Mouse (Mus musculus): Measurements from ENCODE around the gene Def8.

Def8 gene

DNA sequence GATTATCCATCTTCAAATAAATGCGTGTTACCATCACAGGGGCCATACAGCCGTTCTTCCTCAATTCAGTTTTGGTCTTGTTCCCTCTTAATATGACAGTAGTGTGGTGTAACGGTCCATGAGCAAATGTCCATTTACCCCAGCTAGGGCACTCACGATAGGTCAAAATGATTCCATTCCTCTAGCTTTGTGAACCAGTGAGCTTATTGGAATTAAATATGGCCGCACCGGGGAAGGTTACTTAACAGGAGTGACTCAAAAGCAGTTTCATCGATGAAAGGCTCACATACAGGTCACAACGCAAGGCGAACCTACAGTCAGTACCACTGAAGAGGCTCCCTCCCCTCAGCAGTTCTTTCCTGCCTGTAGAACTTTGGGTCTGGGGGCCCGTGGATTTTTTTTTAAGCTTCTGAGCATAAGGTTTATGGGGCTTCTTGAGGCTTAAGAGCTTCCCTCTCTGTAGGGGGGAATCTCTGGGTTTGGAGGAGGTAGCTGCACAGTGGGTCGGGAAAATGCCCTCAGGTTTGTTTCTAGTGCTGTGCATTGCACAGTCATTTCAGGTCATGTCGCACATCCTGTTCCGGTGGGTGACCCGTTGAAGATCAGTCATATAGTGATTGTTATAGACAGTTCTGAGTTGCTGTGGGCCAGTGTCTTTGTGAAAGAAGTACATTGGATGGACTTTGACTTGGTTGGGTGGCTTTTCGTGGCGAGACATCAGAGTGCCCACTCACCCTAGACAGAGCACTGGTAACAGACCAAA, 55.3 kb downstream of the Def8 start:
- DNase-seq (ENCODE audit: low spot score in 2 of 2), result no peak

DNA sequence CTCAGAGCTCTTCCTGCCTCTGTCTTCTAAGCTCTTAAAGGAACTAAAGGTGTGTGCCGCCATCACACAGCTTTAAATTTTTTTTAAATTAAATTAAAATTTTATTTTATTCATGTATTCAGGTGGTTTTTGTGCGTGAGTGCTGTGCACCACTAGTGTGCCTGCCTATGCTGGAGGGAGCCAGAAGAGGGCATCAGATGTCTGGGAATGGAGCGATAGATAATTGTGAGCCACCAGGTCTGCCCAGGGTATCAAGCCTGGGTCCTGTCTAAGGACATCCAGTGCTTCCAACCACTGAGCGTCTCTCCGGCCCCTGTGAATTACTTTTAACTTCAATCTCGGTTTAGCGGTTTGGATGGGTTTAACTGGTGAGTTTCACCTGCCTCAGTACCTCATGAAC, 59.3 kb downstream of the Def8 start:
- no peak for DNase-seq (ENCODE audit: low spot score in 2 of 2)

DNA sequence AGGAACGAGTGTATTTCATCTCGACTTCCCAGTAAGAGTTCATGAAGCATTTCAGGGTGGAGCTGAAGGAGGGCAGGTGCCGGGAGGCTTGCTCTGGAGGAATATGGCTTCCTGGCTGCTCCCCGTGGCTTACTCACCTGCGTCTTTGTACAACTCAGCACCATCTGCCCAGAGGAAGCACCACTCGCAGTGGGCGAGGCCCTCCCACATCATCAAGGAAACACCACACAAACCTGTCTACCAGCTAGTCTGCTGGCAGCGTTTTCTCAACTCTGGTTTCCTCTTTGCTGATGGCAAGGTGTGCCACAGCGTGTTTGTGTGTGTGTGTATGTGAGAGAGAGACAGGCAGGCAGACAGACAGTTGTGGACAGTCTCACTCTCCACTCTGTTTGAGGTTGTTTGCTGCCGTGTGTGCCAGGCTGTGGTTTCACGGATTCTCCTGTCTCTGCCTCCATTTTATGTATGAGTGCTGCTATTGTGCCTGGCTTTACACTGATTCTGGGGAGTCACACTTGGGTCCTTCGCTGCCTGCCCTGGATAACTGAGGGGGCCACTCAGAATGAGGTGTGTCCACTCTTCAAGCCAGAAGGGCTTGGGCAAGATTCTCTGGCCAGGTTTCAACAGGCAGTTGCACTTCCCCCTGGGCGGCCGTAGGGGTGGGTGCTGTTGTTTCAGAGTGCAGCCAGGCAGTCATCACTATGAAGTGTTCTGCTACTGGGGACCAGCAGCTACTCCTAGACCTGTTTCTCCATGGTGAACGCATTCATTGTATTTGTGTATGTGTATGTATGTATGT, 68.2 kb downstream of the Def8 start:
- DNase-seq (ENCODE audit: low spot score in 2 of 2), result no peak

DNA sequence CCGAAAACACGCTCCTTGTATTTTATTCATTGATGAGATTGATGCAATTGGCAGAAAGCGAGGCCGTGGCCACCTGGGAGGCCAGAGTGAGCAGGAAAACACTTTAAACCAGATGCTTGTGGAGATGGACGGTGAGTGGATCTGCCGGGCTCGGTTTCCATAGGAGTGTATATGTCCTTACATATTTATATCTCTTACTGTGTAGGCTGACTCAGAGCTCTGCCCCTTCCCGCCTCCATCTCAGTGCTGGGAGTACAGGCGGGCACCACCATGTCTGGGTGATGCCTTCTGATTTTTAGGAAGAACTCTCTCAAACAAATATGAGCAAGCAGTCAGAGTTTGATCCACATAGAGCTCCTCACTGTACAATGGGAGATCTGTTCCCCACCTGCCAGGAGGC, 69.6 kb downstream of the Def8 start:
- no peak for DNase-seq (ENCODE audit: low spot score in 2 of 2)

DNA sequence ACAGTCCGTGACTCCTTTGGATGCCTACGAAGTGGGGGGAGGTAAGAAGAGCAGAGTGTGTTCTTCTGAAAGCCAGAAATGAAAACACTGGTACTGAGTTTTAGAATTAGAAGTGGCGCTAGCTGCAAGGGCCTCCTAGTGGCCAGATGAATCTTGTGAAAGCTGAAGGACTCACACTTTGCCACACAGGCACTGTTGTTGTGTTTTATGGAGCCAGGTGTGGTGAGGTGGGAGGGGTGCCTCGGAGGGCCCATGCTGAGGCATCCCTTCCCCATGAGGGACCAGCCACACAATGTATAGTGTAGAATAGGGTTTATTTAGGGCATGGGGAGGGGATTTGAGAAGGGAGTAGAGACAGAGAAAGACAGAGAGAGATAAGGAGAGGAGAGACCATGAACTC, 74.4 kb downstream of the Def8 start:
- no peak for DNase-seq (ENCODE audit: low spot score in 2 of 2)

DNA sequence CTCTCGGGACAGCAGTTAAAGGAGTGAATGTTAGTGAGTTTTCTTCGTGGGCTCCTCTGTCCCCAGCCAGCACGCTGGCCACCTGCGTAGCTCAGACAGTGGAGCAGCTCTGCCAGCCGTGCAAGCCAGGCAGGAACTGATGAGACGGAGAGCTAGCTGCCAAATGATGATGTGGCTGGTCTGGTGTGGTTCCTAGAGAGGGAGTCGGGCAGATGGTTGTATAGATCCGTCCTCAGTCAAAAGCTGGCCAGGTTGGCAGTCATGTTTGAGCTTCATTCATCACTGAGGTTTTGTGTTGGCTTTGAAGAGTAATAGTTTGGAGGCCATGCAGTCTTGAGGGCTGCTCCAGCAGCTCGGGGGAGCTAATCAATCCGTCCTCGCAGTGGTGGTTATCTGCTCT, 75.6 kb downstream of the Def8 start:
- peak in 1 of 2 experiments; percentile 8 for DNase-seq (ENCODE audit: low spot score in 2 of 2)

DNA sequence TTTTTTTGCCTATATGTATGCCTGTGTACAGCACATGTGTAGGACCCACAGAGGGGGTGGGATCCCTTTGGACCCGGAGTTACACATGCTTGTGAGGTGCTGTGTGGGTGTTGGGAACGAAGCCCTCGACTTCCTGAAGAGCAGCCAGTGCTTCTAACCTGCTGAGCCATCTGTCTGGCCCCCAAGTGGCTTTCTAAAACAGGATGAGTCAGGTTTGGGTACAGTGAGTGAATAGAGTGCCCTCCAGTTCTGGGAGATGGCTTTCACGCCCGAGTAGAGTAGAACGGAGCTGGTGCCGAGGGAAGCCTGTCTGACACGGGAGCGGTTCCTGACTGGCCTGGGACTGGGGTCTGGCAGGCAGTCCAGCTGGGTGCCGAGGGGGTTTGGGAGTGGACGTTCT, 76.2 kb downstream of the Def8 start:
- DNase-seq (ENCODE audit: low spot score in 2 of 2), result no peak

DNA sequence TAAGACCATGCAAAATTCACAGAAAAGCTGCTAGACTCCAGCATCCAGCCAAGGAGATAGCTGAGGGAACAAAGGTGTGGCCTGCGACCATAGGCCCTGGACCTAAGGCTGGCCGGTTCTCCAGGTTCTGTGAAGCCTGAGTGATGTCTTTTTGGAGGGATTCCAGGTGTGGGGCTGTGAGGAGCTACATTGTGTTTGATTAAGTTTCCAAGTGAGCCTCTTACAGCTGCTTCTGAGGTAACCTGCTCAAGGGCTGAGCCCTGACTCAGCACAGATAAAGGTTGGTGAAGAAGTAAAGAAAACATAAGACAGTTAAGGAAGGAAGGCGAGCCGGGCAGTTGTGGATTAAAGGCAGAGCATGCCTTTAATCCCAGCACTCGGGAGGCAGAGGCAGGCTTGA, 78.9 kb downstream of the Def8 start:
- DNase-seq (ENCODE audit: low spot score in 2 of 2), result no peak

DNA sequence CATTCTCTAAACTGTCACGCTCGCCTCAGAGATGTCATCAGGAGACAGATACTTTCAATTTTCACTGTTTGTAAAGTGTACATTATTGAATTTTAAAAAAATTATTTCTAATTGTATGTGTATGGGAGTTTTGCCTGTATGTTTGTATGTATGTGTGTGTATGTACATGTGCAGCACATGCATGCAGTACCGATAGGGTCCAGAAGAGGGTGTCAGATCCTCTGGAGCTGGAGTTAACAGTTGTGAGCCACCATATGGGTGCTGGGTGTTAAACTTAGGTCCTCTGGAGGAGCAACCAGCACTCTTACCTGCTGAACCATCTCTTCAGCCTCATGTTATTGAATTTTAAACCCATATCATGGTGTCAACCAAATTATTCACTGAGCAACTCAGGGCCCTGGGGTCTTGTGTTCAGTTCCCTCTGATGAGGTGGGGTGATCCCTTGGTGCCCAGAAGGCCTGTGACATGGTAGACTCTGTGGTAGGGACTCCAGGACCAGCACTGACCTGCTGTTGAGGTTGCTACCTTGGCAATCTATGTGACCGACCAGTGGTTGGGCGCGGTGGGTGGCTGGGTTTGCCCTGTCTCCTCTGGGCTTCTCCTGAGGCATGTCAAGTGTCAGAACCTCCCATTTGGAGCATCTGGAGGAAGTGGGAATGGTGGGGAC, 80.6 kb downstream of the Def8 start:
- no peak for DNase-seq (ENCODE audit: low spot score in 2 of 2)

DNA sequence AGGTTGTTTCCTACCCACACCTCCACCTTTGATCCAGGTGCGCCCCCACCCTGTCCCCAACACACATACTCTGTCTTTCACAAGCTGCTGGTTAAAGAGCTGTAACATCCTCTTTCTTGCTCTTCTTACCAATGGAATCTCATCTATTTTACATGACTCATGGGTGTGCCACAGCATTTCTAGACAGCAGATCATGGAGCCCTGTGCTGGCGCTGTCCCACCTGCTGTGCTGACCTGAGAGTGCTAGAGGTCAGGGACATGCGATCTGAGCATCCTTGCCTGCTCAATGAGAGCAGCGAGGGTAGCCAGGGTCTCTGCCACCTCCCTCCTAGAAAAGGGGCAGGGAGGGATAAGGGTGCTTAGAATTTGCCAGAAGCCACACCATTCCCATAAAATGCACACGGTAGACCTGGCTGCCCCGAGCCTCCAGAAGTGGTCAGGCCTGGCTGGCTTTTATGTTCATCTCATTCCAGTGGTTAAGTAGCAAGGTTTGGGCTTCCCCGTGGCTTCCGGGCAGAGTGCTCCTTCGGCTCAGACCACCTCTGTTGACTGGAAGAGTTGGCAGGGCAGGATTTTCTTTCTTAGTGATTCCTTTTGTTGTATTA, 81.4 kb downstream of the Def8 start:
- DNase-seq (ENCODE audit: low spot score in 2 of 2), result no peak

DNA sequence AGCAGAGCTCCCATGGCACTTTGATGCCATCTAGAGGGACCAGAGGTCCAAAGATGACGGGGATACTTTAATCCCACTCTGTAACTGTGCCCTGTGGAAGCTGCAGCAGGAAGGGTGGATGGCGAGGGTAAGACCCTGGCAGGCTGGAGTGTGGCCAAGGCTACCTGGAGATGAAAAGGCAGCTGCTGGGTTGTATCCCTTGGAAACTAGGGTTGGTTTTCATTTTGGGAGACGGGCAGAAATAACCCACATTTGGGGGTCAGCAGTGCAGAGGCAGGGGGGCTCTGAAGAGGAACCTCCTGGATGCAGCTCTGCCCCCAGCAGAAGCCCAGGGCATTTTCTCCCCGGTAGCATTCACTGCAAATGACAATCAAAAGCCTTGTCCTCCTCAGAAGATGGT, 81.9 kb downstream of the Def8 start:
- no peak for DNase-seq (ENCODE audit: low spot score in 2 of 2)

DNA sequence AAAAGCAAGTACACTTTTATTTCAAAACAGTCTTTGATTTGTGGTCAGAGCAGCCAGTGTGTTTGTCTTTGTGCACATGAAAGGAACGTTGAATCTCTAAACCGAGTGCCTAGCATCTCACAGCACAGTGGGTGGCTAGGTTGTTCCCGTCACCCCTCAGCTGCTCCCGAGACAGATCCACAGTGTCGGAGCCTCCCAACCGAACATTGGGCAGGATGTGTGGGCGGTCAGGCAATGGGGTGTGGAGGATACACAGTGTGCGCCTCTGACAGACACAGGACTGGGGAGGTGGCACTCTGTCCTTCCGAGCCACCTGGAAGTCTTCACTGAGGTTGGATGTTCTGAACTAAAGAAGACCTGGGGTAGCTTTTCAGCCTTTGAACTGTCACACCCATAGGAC, 82.4 kb downstream of the Def8 start:
- no peak for DNase-seq (ENCODE audit: low spot score in 2 of 2)

DNA sequence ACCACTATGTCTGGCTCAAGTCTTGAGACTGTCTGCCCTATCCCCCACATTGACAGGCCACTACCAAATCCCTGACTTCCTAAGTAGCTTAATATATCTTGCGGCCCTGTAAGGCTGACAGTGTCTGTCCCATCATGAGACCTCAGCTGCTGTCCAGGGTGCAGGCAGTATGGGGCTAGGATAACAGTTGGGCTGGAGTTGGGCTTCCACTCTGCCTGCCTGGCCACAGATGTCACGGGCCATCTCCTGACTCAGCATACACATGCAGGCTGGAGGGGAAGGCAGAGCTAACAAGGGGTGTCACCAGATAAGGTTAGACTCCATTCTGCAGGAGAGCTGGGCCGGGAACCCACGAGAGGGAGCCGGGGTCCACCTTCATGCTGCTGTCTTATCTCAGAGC, 83.8 kb downstream of the Def8 start:
- no peak for DNase-seq (ENCODE audit: low spot score in 2 of 2)

DNA sequence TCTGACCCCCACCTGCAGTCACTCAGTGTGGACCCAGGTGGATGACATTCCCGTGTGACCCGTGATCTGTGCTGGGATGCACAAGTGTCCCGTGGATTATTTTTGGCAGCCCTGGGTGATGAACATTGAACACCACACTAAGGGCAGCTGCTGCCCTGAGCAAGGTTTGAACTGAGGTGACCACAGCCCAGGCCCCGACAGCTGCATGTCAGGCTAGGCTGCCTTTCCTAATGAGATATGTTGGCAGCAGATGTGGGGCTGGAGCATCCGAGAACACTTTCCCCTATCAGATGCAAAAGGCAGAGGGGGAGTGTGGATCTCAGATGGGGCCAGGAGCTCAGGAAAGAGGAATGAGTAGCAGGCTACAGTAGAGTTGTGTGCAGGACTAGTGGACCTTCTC, 87.5 kb downstream of the Def8 start:
- no peak for DNase-seq (ENCODE audit: low spot score in 2 of 2)

Measured in frontal cortex, postnatal 14 days (tissue).